Mouse (Mus musculus) gastrocnemius, postnatal 36 days (tissue): Measurements from ENCODE around the gene Ubxn10. TPM values are rescaled to one million over a fixed set of nuclear protein-coding genes. Genes with fewer than 3 reads are reported as not detected.

ENCODE experiments used
- DNase-seq, 2 experiments: peaks; one replicate each; pipeline ENCODE4 v3.0.0; 2022
- intact Hi-C: fragments of 180-260 bp; cut with DNase I; formaldehyde crosslinking; loops from one replicate; pipeline ENCODE4 v1.15.1; 2025
- total RNA-seq, 2 experiments: library from RNA; stranded (reverse); gene quantifications; 2 replicates each; pipeline ENCODE4 v1.2.3; 2021

Gene Ubxn10
- total RNA-seq, 2 experiments from 2014 or later: 0.10 to 0.12 TPM

DNA sequence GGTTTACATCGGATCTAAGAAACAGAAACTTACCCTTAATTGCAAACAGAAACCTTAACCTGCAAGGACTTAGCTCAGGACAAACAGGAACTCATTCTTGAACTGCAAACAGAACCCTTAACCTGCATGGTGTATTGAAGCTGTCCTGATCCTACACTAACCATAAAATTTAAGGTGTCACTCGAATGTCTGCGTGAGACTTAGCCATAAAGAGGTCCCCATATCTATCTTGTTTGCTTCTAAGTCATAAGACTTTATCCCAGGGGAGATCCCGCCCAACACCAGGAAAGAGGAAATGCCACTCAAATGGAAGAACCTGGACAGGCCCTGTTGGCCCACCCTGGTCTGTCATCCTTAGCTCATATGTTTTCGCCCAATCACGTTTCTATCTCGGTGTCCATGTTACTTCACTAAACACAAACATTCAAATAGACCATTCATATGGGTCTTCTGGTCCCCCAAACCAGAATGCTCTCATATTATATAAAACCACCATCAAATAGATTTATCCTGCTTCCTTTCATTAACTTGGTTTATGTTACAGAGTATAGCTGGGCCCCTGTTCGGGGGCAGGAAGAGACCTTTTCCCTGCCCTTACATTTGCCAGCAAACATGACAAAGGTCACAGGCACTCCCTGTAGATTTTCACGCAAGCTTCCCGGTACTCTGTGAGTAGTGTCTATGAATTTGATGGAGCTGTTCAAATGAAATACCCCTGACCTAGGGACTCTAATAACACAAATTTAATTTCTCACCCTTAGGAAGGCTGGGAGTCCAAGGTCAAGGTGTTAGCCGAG is 66.7 kb downstream of the Ubxn10 start:
- no peak for DNase-seq
- intact Hi-C loops: no loop called here

DNA sequence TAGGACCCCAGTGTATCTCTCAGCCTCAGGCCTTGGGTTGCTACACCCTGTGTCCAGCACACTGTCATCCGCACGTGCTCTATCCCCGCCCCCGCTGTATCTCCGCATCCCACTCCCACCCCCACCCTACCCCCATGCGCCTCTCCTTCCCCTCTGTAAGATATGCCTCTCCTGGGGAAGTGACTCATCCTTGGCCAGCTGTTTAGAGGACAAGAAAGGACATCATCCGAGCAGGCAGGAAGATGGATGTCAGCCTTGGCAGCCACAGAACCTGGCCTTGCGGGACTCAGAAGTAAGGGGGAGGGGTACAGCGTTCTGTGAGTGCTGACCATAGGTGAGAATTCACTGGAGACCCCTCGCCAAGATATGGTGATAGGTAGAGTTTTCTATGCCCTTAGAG is 70.4 kb downstream of the Ubxn10 start:
- intact Hi-C loops: no loop called here
- DNase-seq: no peak

DNA sequence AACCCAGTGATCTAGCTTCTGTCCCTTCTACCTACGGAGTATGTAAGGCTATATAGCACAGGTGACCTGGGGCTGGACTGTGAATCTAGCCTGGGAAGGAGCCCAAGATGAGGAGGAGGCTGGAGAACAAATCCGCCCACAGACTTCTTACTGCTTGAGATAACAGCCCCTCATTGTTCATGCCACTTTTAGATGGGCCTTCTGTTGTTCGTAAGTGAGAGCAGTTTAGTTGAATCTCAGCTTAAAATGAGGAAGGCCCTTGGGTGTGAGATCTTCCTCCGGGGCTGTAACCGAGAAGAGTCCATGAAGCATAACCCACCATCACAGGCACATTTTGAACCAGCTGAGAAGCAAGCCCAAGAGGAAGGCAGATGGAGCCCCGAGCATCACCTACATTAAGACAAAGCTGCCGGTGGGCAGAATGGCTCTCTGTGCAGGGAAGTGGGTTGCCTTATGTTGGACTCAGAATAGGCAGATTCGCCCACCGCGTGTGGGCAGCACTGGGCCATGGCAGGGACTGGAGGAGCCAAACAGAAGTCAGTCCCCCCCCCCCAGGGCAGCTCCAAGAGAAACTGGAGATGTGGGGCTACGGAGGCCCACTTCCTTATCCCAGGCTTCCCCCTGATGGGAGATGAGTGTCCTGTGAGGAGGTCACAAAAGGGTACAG is 76.9 kb downstream of the Ubxn10 start:
- intact Hi-C loops: no loop called here
- no peak for DNase-seq

Other genes starting within 250 kb of the Ubxn10 start
- not detected for gene Vwa5b1, start 101.3 kb downstream of the Ubxn10 start, total RNA-seq
- not detected for gene Pla2g2c, start 12.4 kb downstream of the Ubxn10 start, total RNA-seq
- gene Pla2g2f, start 20.5 kb upstream of the Ubxn10 start, total RNA-seq: not detected
- gene Pla2g2d, start 38.6 kb upstream of the Ubxn10 start, total RNA-seq: under 1 TPM; 0.20 to 0.27 TPM
- gene Pla2g5, start 126.3 kb upstream of the Ubxn10 start, total RNA-seq: 1 to 10 TPM in 1 of 2 experiments, under 1 TPM in 1; 0.20 to 1.7 TPM
- gene Gm13030, start 136.8 kb upstream of the Ubxn10 start, total RNA-seq: not detected
- not detected for gene Pla2g2e, start 140.8 kb upstream of the Ubxn10 start, total RNA-seq
- 10 to 100 TPM; 12.3 to 13.4 TPM for gene Otud3, start 176.8 kb upstream of the Ubxn10 start, total RNA-seq
- gene Rnf186, start 229.9 kb upstream of the Ubxn10 start, total RNA-seq: not detected
- gene Tmco4, start 235.7 kb upstream of the Ubxn10 start, total RNA-seq: 1 to 10 TPM; 4.0 to 6.1 TPM